Mouse (Mus musculus) heart, adult 9 months (tissue): Measurements from ENCODE around the gene Foxred2.

Experiments used
- DNase-seq, 2 experiments: peaks; one replicate each; pipeline ENCODE4 v3.0.0; 2022; ENCODE audit warnings: low spot score in 2 of 2

The Foxred2 gene

GRCm38 (mm10) chr15:77956404-77956901, at the start of gene Foxred2:
TSS of gene Foxred2 (minus strand) at chr15:77956722.
- DNase-seq = peak; percentile 71 to 82

- no peak for DNase-seq
These were observed 47.4 kb upstream of the Foxred2 start for GRCm38 (mm10) chr15:78003929-78004328.

GRCm38 (mm10) chr15:78001400-78001799, 44.9 kb upstream of the Foxred2 start:
- DNase-seq = no peak

GRCm38 (mm10) chr15:77988541-77988940, 32.0 kb upstream of the Foxred2 start:
- DNase-seq = no peak

GRCm38 (mm10) chr15:77983391-77983790, 26.9 kb upstream of the Foxred2 start:
- DNase-seq = no peak

- DNase-seq = no peak
These were observed 25.8 kb upstream of the Foxred2 start for GRCm38 (mm10) chr15:77982195-77982939.

- DNase-seq = no peak
These were observed 24.7 kb upstream of the Foxred2 start for GRCm38 (mm10) chr15:77981181-77981680.

GRCm38 (mm10) chr15:77979427-77979865, 22.9 kb upstream of the Foxred2 start:
- no peak for DNase-seq

GRCm38 (mm10) chr15:77977663-77978062, 21.1 kb upstream of the Foxred2 start:
- no peak for DNase-seq

GRCm38 (mm10) chr15:77974165-77974841, 17.8 kb upstream of the Foxred2 start:
- no peak for DNase-seq

GRCm38 (mm10) chr15:77970470-77971292, 14.2 kb upstream of the Foxred2 start, which contains the start of gene Eif3d:
TSS of gene Eif3d (minus strand) at chr15:77970813.
- DNase-seq = peak; percentile 97 to 98

- no peak for DNase-seq
These were observed 13.5 kb upstream of the Foxred2 start for GRCm38 (mm10) chr15:77969940-77970469.

- no peak for DNase-seq
These were observed 8.6 kb upstream of the Foxred2 start for GRCm38 (mm10) chr15:77965117-77965528.

GRCm38 (mm10) chr15:77962447-77962846, 5.9 kb upstream of the Foxred2 start:
- DNase-seq = no peak

- DNase-seq = no peak
These were observed 4.2 kb upstream of the Foxred2 start for GRCm38 (mm10) chr15:77960693-77961092.

GRCm38 (mm10) chr15:77958071-77958470, 1.5 kb upstream of the Foxred2 start:
- no peak for DNase-seq

GRCm38 (mm10) chr15:77957625-77958024, 1.1 kb upstream of the Foxred2 start:
- DNase-seq = no peak

GRCm38 (mm10) chr15:77955440-77956403, 800 bp downstream of the Foxred2 start:
- no peak for DNase-seq

- no peak for DNase-seq
These were observed 2.2 kb downstream of the Foxred2 start for GRCm38 (mm10) chr15:77954362-77954761.

- no peak for DNase-seq
These were observed 3.6 kb downstream of the Foxred2 start for GRCm38 (mm10) chr15:77952921-77953320.
